Mouse (Mus musculus): Measurements from ENCODE around the gene Nckap1.
"Not testable (repeated sequence)": the region's sequence is repeated elsewhere in the genome, so short reads cannot be mapped to it uniquely, and the experiment has no call there.

Nckap1 gene

DNA sequence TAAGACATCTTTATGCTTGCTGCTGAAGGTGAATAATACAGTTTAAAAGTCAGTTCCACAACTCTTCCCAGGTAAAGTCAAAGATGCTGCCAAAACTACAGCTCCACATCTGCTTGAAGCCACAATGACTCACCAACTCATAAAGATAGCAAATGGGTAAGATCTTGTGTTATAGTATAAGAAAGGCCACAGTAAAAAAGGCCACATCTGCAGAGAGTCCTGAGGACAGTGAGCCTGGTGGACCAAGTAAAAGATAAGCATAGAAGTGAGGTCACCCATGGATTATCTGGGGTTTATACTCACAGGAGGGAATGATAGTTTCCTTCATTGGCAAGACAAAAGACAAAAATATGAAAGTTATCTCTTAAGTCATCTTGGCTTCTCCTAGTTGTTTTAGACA lies 18.9 kb downstream of the Nckap1 start:
- ATAC-seq (ENCODE audit: insufficient number of reproducible peaks, low FRiP score, low TSS enrichment), result no peak

DNA sequence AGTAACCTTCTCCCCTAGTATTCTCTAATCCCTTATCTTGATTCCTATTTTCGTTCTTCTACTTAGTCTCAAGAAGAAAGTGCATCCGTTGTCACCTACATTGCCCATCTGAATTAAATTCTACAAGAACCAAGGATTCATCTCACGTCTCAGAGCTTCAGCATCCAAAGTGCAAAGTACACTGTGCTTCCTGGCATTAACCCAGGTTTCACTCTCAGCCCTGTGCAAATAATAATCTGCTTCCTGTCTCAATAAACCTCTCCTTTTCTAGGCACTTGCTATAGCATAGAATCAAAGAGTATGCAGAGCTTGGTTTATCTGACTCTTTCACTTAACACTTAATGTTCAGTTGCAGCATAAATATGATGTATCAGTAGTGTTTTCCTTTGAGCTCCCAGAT lies 19.7 kb downstream of the Nckap1 start:
- no peak for ATAC-seq (ENCODE audit: insufficient number of reproducible peaks, low FRiP score, low TSS enrichment)

DNA sequence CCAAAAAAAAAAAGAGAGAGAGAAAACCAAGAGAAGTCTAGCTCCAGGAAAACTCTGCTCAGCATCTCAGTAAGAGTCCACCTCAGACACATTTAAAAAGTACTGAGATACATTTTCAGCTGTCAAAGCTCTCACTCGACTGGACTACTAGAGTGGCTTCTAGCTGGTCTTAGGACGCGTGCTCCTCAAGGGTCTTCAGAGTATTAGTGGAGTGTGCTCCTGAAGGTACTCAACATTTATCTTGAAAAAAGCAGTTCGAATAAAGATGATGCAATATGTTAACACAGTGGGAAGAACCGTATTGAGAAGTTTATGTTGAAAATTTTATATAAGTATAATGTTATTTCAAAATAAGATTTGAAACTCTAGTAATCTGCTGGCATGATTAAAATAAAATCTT lies 20.4 kb downstream of the Nckap1 start:
- no peak for ATAC-seq (ENCODE audit: insufficient number of reproducible peaks, low FRiP score, low TSS enrichment)

DNA sequence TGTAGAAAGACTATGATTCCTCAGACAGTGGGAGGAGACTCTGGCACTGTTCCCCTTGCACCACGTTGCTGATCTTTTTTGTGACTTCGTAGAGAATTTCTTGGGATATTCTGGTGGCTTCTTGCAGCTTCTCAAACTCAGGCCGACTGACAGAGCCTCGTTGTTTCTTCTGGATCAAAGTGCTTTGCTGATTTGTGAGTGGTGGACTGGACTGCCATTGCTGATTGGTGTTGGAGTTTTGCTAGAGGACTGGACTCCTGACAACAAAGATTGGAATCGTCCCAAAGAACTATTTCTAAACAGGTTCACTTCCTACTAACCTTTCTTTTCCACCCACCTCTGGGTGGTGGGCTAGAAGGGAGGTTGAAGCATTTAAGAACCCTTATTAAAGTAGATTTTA lies 21.5 kb downstream of the Nckap1 start:
- ATAC-seq (ENCODE audit: insufficient number of reproducible peaks, low FRiP score, low TSS enrichment), result no peak

DNA sequence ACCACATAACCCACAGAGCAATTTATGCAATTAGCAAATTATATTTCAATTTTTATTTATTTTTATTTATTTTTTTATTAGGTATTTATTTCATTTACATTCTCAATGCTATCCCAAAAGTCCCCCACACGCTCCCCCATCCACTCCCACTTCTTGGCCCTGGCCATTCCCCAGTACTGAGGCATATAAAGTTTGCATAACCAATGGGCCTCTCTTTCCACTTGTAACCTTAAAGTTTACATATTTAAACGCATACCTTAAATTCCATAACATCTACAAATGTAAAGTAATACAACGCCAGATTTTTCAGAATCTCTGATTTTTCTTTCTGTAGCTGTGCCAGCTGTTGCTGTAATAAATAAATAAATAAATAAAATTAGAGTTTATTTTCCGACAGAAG lies 26.7 kb downstream of the Nckap1 start:
- no peak for ATAC-seq (ENCODE audit: insufficient number of reproducible peaks, low FRiP score, low TSS enrichment)

DNA sequence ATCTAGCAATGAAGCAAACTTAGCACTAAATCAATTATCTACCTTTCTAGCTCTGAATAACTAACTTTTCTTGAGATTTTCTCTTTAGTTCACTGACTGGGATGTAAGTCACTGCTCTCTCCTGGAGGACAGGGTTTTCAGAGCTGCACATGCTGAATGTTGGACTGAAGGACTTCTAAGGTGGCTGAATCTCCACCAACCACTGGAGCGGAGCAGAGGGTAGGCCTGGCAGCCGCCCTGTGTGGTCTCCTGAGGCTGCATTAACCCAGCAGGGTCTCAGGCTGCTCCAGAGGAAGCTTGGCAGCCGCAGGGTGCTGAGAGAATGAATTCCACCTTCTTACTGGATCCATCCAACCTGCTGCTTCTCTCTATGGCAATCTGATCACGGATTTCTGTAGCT lies 31.5 kb downstream of the Nckap1 start:
- no peak for ATAC-seq (ENCODE audit: insufficient number of reproducible peaks, low FRiP score, low TSS enrichment)

DNA sequence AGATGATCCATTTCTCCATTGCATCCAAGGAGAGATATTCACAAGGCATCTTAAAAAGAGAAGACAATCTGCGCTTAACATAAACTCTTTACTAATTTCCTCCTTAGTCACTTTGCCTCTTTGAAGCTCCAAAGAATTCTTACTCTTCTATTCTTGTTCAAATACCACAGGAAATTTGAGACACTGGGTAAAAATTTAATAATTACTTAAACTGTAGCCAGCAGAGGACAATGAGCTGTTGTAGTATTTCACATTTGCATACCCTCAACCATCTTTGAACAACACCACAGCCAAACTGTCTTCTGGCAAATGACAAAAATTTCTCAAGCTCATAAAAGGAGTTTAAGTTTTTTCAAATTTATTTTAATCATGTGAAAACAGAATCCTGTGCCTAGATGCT lies 33.3 kb downstream of the Nckap1 start:
- no peak for ATAC-seq (ENCODE audit: insufficient number of reproducible peaks, low FRiP score, low TSS enrichment)

DNA sequence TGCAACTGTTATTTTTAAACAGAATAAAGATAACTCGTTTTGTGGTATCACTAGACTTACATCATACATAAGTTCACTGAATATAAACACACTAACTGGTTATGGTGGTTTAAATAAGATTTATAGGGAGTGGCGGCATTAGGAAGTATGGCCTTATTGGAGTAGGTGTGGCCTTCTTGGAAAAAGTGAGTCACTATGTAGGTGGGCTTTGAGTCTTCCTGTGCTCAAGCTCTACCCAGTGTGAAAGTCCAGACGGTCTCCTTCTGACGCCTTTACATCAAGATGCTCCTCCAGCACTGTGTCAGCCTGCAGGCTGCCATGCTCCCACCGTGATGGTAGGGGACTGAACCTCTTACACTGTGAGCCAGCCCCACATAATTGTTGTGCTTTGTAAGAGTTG lies 38.4 kb downstream of the Nckap1 start:
- no peak for ATAC-seq (ENCODE audit: insufficient number of reproducible peaks, low FRiP score, low TSS enrichment)

DNA sequence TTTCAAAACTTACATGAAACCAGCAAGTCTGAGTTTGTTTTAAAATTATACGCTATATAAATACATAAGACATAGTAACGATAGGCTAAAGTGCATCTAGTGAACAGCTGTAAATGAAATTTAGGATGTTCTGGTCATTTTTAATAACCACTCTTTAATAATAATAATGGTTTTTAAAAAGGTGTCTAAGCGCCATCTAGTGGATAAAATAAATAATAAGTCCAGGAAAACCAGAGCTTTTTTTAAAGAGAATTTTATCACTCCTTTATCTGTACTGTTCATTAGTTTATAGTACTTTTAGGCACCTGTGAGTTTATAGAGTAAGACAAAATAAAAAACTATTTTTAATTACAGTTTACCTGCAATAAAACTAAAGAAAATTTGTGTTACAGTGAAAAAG lies 44.0 kb downstream of the Nckap1 start:
- no peak for ATAC-seq (ENCODE audit: insufficient number of reproducible peaks, low FRiP score, low TSS enrichment)

DNA sequence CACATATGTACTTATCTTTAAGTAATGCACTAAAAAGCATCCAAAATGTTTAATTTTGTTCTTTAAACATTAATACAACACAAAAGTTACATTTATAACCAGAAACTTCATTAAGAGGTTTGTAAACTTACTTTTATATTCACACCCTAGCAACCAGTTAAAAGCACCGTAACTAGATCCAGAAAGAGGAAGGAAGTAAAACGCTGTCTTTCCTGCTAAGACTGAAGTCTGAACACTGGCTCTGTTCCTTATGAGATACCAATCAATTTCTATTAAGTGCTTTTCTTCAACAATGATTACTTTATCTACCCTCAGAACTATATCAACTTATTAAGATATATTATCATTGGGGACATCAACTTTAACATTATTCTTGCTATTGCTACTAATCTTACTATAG lies 44.6 kb downstream of the Nckap1 start:
- ATAC-seq (ENCODE audit: insufficient number of reproducible peaks, low FRiP score, low TSS enrichment), result no peak

DNA sequence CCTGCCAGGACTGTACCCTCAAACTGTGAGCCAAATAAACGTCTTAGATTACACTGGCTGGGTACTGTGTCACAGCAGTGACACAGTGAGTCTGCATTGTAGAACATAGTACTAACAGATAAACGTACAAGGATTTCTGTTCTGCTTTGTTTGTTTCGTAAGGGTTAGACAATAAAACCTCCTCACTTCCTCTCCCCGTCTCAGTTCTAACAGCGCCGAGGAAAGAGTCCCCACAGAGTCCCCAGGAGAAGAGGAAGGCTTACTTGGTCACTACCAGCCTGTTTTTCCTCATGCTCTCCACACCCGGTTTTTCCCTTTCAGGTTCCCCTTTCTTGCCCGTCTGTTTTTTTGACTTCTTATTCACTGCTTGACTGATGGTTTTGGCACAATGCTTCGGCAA lies 56.9 kb downstream of the Nckap1 start:
- ATAC-seq (ENCODE audit: insufficient number of reproducible peaks, low FRiP score, low TSS enrichment), result no peak

DNA sequence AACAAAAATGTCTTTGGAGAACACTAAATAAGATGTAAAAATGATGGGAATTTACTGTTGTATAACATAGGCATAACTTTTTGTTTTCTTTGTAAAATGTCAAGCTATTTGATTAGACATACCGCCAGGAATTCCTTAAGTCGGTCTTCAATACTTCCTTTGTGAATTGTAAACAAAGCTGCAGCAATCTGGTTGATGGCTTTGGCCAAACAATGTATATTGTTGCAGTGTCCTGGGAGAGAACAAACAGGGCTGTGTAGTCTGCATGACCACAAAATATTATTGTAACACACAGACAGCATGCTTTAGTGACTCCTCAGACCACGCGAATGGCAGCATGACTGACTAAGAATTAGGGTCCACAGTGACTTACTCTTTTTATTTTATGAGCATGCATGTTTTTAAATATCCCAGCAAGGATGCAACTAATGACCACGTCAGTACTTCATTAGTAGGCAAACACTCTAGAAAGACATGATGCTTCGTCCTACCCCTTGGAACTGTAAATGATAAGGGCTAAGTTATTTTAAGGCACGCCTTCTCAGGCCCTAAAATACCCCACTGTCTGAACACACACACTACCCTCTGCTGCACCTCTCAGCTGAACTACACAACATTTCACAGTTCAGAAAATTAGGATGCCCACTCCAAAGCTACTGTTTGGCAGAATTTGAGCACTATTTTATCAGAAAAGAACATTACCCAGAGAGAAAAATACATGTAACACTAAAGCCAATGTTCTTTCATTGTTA lies 75.0 kb downstream of the Nckap1 start:
- no peak for ATAC-seq (ENCODE audit: insufficient number of reproducible peaks, low FRiP score, low TSS enrichment)

DNA sequence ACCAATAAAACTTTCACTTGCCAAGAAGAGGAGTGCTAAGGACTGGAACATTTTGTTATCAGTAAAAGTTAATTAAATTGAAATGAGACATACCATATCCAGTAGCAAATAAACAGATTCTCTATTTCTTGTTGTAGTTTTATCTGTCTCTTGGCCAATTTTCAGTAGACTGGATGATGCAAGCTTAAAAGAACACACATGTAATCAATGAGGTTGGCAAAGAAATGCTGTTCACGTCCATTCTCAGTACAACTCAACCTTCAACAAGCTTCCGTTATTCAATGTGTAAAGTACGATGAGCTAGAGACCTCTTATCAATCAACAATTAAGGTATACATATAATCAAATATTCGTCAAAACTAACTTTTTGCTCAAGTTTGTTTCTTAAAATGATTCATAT lies 79.0 kb downstream of the Nckap1 start:
- no peak for ATAC-seq (ENCODE audit: insufficient number of reproducible peaks, low FRiP score, low TSS enrichment)

DNA sequence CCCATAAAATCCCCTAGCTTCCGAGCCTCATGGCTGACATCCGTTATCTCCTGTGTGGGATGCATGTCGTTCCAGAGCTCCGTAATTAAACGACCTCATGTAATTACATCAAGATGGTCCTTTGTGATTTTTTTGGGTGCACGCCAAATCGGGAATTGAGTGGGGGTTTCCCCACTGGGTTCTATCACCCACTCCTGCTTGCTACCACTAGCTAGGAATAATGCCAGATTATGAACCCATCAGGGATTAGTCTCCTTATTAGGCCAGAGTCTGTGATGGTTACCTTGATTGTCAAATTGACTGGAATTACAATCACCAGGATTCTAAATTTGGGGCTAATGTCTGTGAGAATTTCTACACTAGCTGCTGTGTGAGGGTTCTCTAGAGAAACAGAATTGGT lies 85.9 kb downstream of the Nckap1 start:
- ATAC-seq (ENCODE audit: insufficient number of reproducible peaks, low FRiP score, low TSS enrichment), result not testable (repeated sequence)

DNA sequence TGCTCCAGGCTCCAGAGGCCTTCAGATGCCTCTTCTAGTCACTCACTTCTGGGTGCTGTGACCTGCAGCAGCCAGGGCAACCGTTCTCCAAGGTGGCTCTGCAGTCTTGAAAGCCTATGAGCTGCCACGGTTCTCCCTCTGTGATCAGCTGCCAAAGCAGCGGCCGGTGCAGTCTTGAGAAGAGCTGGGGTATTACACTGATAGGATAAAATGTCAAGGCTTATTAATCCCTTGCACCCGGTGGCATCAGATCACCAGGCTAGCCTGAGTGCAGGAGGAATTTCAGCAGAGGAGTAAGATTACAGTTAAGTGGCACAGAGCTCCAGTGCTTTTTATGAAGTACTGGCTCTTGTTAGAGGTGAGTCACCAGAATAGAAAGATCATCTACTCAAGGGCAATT lies 94.3 kb downstream of the Nckap1 start:
- ATAC-seq (ENCODE audit: insufficient number of reproducible peaks, low FRiP score, low TSS enrichment), result no peak

DNA sequence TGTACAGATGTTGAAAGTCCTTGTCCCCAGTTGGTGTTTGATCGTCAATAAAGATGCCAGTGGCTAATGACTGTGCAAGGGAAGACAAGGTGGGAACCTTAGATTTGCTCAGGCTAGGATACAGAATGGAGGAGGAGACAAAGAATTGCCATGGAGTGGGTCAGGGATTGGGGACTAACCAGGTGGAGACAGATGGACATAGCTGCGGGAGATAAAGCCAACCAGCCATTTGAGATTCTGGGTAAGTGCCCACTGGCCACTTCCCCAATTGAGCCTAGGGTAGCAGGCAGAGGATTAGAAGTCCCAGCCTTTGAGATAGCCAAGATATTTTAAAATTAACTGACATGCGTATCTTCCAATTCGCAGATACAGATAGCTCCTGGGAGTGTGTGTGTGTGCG lies 96.2 kb downstream of the Nckap1 start:
- peak; percentile 86 for ATAC-seq (ENCODE audit: insufficient number of reproducible peaks, low FRiP score, low TSS enrichment)

DNA sequence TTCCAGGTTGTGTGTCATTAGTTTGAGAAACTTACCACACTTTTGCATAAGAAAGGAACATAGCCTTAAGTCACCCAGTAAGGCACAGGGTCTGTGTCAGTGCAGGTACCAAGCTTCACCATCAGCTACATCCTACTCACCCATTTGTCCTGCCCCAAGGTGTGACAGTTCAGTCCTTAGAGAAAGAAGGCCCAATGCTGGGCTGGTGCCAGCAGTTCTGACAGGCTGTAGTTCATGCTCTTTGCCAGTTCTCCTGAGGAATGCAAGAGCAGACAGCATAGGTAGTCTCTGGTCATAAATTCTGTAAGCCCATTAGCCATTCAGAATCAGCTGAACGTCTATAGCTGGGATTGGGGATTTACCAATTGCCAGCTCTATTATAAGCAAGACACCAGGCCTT lies 105.3 kb downstream of the Nckap1 start:
- no peak for ATAC-seq (ENCODE audit: insufficient number of reproducible peaks, low FRiP score, low TSS enrichment)

DNA sequence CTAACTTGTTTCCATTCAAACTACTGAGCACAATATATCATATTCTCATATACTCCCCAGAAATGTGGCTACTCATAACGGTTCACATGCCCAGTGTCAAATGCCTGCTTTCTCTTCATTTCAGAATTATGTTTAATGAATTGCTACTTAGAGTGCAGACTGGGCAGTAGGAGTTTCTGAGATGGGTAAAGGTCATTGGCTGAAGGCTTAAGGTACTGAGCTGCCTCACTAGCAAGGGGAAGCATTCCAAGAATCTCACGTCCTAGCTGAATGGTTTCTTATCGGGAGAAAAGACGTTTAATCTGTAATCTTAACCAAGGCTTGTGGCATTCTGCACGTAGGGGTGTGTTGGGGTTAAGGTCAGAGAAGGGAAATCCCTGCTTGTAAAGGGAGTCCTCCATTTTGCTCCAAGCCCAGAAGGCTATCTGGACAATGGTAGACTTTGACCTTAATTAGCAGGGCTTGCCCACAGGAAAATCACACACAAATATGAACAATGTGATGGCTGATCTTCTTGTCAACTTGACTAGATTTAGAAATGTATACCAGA lies 106.9 kb downstream of the Nckap1 start:
- no peak for ATAC-seq (ENCODE audit: insufficient number of reproducible peaks, low FRiP score, low TSS enrichment)

DNA sequence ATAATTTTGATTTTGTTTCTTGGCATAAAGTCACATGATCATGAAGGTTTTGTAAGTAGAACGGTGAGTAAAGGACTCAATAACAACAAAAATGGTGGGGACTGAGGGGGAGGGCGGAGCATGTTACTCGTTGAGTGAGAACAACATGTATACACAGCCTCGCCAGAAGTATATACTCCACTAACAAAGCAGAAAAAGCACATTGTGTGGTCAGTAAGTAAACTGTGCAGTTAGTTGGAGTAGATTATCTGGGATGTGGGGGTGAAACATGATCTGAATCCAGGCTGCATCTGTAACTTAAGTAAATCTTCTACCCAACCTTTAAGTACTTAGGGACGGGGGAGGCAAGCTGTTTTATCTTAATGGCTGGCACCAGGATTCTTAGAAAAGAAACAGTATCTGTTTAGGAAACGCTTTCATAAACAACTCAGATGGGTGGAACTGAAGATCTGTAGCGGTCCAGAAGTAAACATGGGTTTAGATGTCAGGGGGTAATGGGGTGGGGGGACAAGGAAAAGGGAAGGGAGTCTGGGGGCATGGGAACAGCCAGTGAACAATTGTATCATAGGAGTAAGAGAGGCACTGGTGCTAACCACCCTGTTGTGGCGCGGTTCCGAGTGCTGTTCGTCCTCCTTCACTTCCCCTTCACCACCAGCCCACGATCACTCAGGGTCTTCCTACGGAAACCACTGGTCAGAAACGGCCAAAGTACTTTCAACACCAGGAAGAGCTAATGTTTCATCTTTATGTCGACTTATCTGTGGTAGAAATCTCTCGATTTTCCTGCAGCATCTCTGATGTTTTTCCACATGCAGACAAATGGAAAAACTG lies 115.0 kb downstream of the Nckap1 start:
- no peak for ATAC-seq (ENCODE audit: insufficient number of reproducible peaks, low FRiP score, low TSS enrichment)

DNA sequence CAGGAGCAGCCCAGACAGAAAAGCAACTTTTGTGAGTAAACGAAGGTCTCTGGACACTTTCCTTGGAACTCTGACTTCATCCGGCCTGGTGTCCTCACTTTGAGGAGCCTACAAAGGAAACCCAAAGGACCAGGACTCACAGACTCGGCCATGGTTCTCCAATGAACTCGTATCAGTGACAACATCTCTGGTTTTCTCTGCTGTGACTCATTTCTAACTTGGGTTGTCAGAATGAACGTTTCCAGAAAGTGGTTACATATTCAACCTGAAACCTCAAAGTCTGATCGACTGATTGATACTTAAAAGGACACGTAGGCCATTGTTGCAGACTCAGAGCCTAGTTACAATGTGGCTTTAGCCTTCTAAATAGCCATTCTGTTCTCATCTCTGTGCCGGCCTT lies 119.4 kb downstream of the Nckap1 start:
- ATAC-seq (ENCODE audit: insufficient number of reproducible peaks, low FRiP score, low TSS enrichment), result no peak

Data from cerebellum, adult (tissue).